Mouse (Mus musculus) C2C12 (cell line): Measurements from ENCODE around the gene Olfr1393.

ENCODE experiments used
- CTCF ChIP-seq: IDR thresholded peaks from one replicate; pipeline ENCODE4 v1.5.1; 2011; ENCODE audit not compliant: control insufficient read depth, insufficient read depth, insufficient read length
- FOSL1 ChIP-seq: IDR thresholded peaks from one replicate; pipeline ENCODE4 v1.8.0; 2011; ENCODE audit warnings: mild to moderate bottlenecking, low read length; ENCODE audit not compliant: poor library complexity, insufficient read depth, severe bottlenecking

DNA sequence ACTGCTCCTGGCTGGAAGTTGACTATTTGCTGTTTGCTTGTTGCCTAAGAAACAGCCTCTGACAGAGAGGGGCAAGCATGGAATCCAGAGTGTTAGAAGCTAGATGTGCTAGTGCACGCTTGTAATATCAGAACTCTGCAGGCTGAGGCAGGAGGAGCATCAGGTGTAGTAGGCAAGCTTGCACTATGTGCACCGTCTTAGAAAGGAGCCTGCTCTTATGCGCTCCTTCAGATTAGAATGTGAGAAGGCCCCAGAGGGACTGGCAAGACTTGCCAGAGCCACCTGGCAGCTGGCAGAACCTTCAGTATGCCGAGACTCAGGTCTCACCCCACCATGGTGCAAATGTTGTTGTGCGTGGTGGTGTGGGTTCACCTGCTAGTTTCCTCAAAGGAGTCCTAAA lies 26.1 kb upstream of the Olfr1393 start:
- TF ChIP-seq CTCF (no peak), FOSL1 (no peak)
